Mouse (Mus musculus): ENCODE data around the gene Glp2r.

DNA sequence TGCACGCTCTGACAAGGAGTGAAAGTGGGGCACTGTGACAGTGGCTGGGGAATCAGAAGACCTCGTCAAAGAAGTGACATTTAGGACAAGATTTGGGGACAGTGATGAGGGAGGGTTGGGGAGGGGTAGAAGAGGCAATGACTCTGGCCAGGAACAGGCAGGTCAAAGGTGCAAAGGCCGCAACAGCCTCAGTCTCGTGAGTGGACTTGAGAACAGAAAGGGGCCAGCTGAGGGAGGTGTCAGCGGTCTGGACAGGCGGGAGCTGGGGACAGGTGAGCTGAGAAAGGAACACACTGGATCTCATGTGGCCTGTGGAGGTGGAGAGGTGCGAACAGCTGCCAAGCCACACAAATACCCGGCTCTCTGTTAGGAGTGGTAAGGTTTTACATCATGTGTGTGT lies 138.0 kb downstream of the Glp2r start:
- TF ChIP-seq POLR2A (IDR thresholded peaks at IDR 0.05; ENCODE audit: insufficient read depth, low read length), result no peak
- no peak for TF ChIP-seq CTCF (IDR thresholded peaks at IDR 0.05; ENCODE audit: low read depth, low read length)
